Mouse (Mus musculus) lung, adult 2 months (tissue): Measurements from ENCODE around the gene Gm3839.

Source experiments
- CTCF ChIP-seq: fragments of 200-500 bp; IDR thresholded peaks from 2 replicates; pipeline ENCODE4 v1.5.1; 2011; ENCODE audit warnings: mild to moderate bottlenecking, low read length, control low read depth; ENCODE audit not compliant: insufficient read depth
- POLR2A ChIP-seq: fragments of 200-500 bp; IDR thresholded peaks from 2 replicates; pipeline ENCODE4 v1.6.1; 2011; ENCODE audit warnings: low read depth, mild to moderate bottlenecking, control low read depth, low read length, borderline replicate concordance; ENCODE audit errors: extremely low read depth

GRCm38 (mm10) chr14:11377846-11378245 is 21.3 kb upstream of the Gm3839 start:
- TF ChIP-seq CTCF (no peak), POLR2A (no peak)
